Mouse (Mus musculus) neural tube, embryonic 14.5 days (tissue): ENCODE data around the gene Krtap5-1. TPM values are rescaled to one million over a fixed set of nuclear protein-coding genes. Genes with fewer than 3 reads are reported as not detected.
"Not testable (repeated sequence)": the region's sequence is repeated elsewhere in the genome, so short reads cannot be mapped to it uniquely, and the experiment has no call there.

Experiments used
- ATAC-seq: fragments of 200-750 bp; cut with Nextera tagmentation; 2 replicates; pipeline ENCODE4 v1.8.0; 2017; ENCODE audit warnings: low read depth, mild to moderate bottlenecking, moderate TSS enrichment, moderate library complexity
- H3K27ac ChIP-seq: fragments of 300-500 bp; sonication (generic); 2 replicates; pipeline ENCODE4 v1.5.1; 2014; ENCODE audit warnings: low read depth, mild to moderate bottlenecking, control low read depth, low read length, moderate library complexity, mixed read lengths
- H3K27me3 ChIP-seq: fragments of 300-500 bp; sonication (generic); 2 replicates; pipeline ENCODE4 v1.6.1; 2014; ENCODE audit warnings: low read length; ENCODE audit not compliant: control insufficient read depth, insufficient read depth
- H3K36me3 ChIP-seq: fragments of 300-500 bp; sonication (generic); 2 replicates; pipeline ENCODE4 v1.6.1; 2014; ENCODE audit warnings: low read length, mixed read lengths; ENCODE audit not compliant: control insufficient read depth, insufficient read depth
- H3K4me1 ChIP-seq: fragments of 300-500 bp; sonication (generic); 2 replicates; pipeline ENCODE4 v1.6.1; 2014; ENCODE audit warnings: low read length; ENCODE audit not compliant: control insufficient read depth, insufficient read depth
- H3K4me2 ChIP-seq: fragments of 300-500 bp; sonication (generic); 2 replicates; pipeline ENCODE4 v1.6.1; 2014; ENCODE audit warnings: mild to moderate bottlenecking, low read depth, low read length, control low read depth
- H3K4me3 ChIP-seq: fragments of 300-500 bp; sonication (generic); 2 replicates; pipeline ENCODE4 v1.5.1; 2014; ENCODE audit warnings: low read depth, low read length, control low read depth, mixed read lengths
- H3K9ac ChIP-seq: fragments of 300-500 bp; sonication (generic); replicated peaks from 2 replicates; pipeline ENCODE4 v1.6.1; 2014; ENCODE audit warnings: low read depth, mild to moderate bottlenecking, control low read depth, low read length, mixed read lengths
- H3K9me3 ChIP-seq: fragments of 300-500 bp; sonication (generic); 2 replicates; pipeline ENCODE4 v1.6.1; 2016; ENCODE audit warnings: low read length; ENCODE audit not compliant: control insufficient read depth
- WGBS: fragments of 180-500 bp; shearing (Covaris S2); extraction: QIAGEN DNeasy Blood & Tissue Kit; methylation state at CpG from one replicate; pipeline ENCODE4 v1.1.7; 2014; 5-methylcytosine and 5-hydroxymethylcytosine counted together
- polyA plus RNA-seq: library from polyadenylated mRNA; unstranded; fragments of >200 nt; fragmentation: Nextera tagmentation; extraction: Ambion mirVana; gene quantifications from 2 replicates; pipeline ENCODE4 v1.2.1, GENCODE M21; 2014

The Krtap5-1 gene
- polyA plus RNA-seq, 1 experiment from 2014 or later, result not detected

DNA sequence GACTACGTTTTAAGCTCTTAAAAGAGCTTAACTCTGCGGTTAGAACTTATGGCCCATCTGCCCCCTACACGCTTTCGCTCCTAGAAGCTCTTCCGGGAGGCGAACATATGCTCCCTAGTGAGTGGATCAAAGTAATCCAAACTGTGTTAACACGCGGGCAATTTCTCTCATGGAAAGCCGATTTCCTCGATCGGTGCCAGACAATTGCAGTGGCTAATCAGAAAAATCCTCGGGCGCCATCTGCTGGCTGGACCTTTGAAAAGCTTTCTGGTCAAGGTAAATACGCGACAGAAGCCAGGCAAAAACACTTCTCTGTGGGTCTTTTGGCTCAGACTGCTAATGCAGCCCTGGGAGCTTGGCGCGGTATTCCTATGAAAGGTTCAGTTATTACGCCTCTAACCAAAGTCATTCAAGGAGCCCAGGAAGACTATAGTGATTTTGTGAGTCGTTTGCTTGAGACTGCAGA lies 12.3 kb downstream of the Krtap5-1 start:
- no peaks in the 10 kb centered on the region for H3K9me3 ChIP-seq
- peak; percentile 87 for ATAC-seq
- WGBS, result 0% methylated on average over 19 of the region's 19 CpGs

GRCm38 (mm10) chr7:142284023-142284591 lies 12.8 kb downstream of the Krtap5-1 start:
- no peaks in the 10 kb centered on the region for H3K9me3 ChIP-seq
- H3K9ac ChIP-seq, result peak overlapping the region; percentile 57
- no peaks in the 10 kb centered on the region for H3K36me3 ChIP-seq
- H3K4me1 ChIP-seq, result peaks cover 7% of the 10 kb centered on the region
- peak overlapping the region; percentile 53 for H3K4me3 ChIP-seq
- H3K4me2 ChIP-seq, result peak overlapping the region; percentile 81
- WGBS, result under 1% methylated on average over 38 of the region's 38 CpGs
- H3K27ac ChIP-seq, result peak overlapping the region; percentile 45; the same call in 1 of the 2 replicates
- ATAC-seq, result peak; percentile 57
- no peaks in the 10 kb centered on the region for H3K27me3 ChIP-seq

More for the DNA sequence above, 12.3 kb downstream of the Krtap5-1 start:
- no peaks in the 10 kb centered on the region for H3K36me3 ChIP-seq
- H3K4me3 ChIP-seq, result peak overlapping the region; percentile 53
- H3K27me3 ChIP-seq, result no peaks in the 10 kb centered on the region
- H3K4me1 ChIP-seq, result peaks cover 7% of the 10 kb centered on the region
- H3K9ac ChIP-seq, result peak overlapping the region; percentile 57
- H3K4me2 ChIP-seq, result peak overlapping the region; percentile 81
- H3K27ac ChIP-seq, result peak overlapping the region; percentile 57; the same call in 1 of the 2 replicates

DNA sequence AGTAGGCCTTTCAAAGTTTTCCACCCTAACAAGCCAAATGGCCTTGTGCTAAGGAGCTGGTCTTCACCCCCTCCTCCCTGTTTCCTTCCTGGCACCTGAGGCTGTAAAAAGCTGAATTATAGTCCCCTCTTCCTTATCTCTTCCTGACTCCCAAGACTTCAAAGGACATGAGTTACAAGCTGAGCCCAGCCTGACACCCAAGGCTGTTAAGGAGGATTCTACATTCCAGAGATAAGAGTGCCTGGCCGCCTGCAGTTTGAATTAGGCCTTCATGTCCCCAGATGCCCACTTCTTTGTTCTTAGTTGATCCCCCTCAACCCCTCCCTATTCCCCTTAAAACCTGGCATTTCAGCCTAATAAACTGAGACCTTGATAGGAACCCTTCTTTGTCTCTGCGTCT lies 14.1 kb downstream of the Krtap5-1 start:
- H3K36me3 ChIP-seq, H3K4me2 ChIP-seq, H3K4me3 ChIP-seq, H3K9me3 ChIP-seq, H3K27me3 ChIP-seq, H3K27ac ChIP-seq, ATAC-seq, H3K9ac ChIP-seq, H3K4me1 ChIP-seq: not testable (repeated sequence)
- WGBS, result 26% methylated on average over 2 of the region's 2 CpGs

GRCm38 (mm10) chr7:142279291-142279690 lies 17.6 kb downstream of the Krtap5-1 start:
- not testable (repeated sequence) for H3K27me3 ChIP-seq, H3K4me3 ChIP-seq, H3K4me2 ChIP-seq, H3K36me3 ChIP-seq, H3K4me1 ChIP-seq, H3K27ac ChIP-seq, ATAC-seq, H3K9ac ChIP-seq, H3K9me3 ChIP-seq
- 65% methylated on average over 1 of the region's 1 CpGs for WGBS

GRCm38 (mm10) chr7:142278183-142278582 lies 18.7 kb downstream of the Krtap5-1 start:
- WGBS, result 0% methylated on average over 3 of the region's 3 CpGs
- not testable (repeated sequence) for ATAC-seq, H3K9me3 ChIP-seq

GRCm38 (mm10) chr7:142274263-142274662 lies 22.7 kb downstream of the Krtap5-1 start, which contains the start of gene Gm4559:
TSS of gene Gm4559 (minus strand) at chr7:142274363.
- ATAC-seq, H3K4me1 ChIP-seq, H3K27ac ChIP-seq, H3K27me3 ChIP-seq, H3K4me2 ChIP-seq, H3K36me3 ChIP-seq, H3K4me3 ChIP-seq, H3K9me3 ChIP-seq, H3K9ac ChIP-seq: not testable (repeated sequence)

More at GRCm38 (mm10) chr7:142278183-142278582, 18.7 kb downstream of the Krtap5-1 start:
- not testable (repeated sequence) for H3K27ac ChIP-seq, H3K4me3 ChIP-seq, H3K4me1 ChIP-seq, H3K27me3 ChIP-seq, H3K9ac ChIP-seq, H3K4me2 ChIP-seq, H3K36me3 ChIP-seq

- H3K27ac ChIP-seq, H3K4me3 ChIP-seq, ATAC-seq, H3K9ac ChIP-seq, H3K36me3 ChIP-seq, H3K4me2 ChIP-seq, H3K27me3 ChIP-seq, H3K4me1 ChIP-seq, H3K9me3 ChIP-seq: not testable (repeated sequence)
- 74% methylated on average over 1 of the region's 1 CpGs for WGBS
These were observed 38.7 kb downstream of the Krtap5-1 start, which contains the start of gene Gm2431 for GRCm38 (mm10) chr7:142258254-142258653. TSS of gene Gm2431 (minus strand) at chr7:142258354.

DNA sequence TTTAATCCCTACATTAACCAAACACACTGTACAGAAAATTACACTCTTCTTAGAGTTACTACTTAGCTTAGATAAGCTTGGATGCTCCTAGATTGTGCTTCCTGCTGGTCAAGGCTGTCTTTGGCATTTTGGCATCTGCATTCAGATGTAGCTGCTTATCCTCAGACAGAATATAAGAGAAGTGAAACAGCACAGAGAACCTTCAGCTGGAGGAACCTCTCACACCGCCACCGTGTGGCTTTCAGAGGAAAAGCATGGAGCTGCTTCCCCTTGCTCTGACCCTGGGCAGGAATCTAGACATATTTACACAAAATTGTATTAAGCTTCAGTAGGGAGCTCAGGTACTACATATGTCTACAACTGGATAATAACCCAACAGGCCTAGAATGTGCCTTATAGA lies 41.4 kb downstream of the Krtap5-1 start:
- H3K9me3 ChIP-seq, result no peaks in the 10 kb centered on the region
- 0% methylated on average over 2 of the region's 2 CpGs for WGBS
- H3K4me1 ChIP-seq, result no peaks in the 10 kb centered on the region
- H3K4me2 ChIP-seq, result no peak overlapping the region
- no peak overlapping the region for H3K9ac ChIP-seq
- no peaks in the 10 kb centered on the region for H3K27me3 ChIP-seq
- no peak overlapping the region for H3K4me3 ChIP-seq
- H3K36me3 ChIP-seq, result no peaks in the 10 kb centered on the region
- H3K27ac ChIP-seq, result no peak overlapping the region
- ATAC-seq, result no peak

GRCm38 (mm10) chr7:142249824-142250223 lies 47.1 kb downstream of the Krtap5-1 start:
- Histone ChIP-seq H3K9me3 (no peaks in the 10 kb centered on the region), H3K9ac (no peak overlapping the region), H3K4me1 (no peaks in the 10 kb centered on the region), H3K4me3 (no peak overlapping the region), H3K27ac (no peak overlapping the region), H3K36me3 (no peaks in the 10 kb centered on the region), H3K4me2 (no peak overlapping the region), H3K27me3 (no peaks in the 10 kb centered on the region)
- 0% methylated on average over 1 of the region's 1 CpGs for WGBS
- ATAC-seq, result no peak
